Mouse (Mus musculus): ENCODE measurements at regions not wholly inside any gene's neighbourhood (a gene's known extent, or its start where the extent isn't known, plus 50 kb on each side); places are given as distances from the start of the nearest gene placed in this dataset.
A peak's percentile ranks its signal among the peaks of the same experiment; 100 is the strongest.

DNA sequence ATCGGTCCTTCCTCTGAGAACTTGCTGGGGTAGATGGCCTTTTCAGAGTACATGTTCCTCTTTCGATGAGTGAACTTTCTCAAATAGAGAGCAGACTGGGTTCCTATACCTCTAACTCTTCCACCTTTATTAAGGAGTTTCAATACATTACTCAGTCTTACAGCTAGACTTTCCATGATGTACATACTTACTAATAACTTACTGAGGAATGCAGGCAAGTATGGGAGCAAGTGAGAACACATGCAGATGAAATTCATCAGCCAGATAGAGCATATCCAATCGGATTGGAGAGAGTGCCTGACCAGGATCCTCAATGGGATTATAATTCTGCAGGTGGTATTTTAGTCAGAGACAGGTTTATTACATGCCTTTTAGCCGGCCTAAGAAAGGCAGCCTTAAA, 292.2 kb upstream of the Large1 start:
- DNase-seq (ENCODE audit: low spot score), result no peak

DNA sequence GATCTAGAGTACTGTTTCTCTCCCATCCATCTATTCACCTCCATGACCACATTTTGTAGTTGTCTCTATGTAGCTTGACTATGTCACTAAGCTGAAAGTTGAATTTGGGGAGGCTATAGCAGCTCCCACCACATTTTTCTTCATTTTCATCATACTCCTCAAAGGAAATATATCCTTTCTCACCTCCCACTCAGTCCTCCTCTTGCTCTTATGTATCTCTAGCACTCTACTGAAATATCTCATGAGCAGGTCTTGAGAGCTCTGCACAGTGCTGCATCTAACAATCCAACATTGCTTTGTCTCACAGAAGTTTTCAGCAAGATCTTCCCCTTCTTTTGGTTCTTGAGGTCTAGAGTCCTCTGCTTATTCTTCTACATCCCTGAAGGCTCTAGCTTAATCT, 273.5 kb upstream of the Large1 start:
- no peak for DNase-seq (ENCODE audit: low spot score)

DNA sequence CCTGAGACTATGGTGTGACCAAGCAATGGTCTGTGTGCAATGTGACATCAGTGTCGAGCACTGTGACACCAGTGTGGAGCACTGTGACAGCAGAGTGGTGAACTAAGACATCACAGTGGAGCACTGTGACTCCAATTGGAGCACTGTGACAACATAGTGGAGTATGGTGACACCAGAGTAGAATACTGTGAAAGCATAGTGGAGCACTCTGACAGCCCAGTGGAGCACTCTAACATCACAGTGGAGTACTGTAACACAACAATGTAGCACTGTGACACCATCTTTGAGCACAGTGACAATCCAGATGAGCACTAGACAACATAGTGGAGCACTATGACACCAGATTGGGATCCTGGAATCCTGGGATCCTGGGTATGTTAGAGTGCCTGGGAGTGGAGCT, 265.6 kb upstream of the Large1 start:
- DNase-seq (ENCODE audit: low spot score), result peak; percentile 1

DNA sequence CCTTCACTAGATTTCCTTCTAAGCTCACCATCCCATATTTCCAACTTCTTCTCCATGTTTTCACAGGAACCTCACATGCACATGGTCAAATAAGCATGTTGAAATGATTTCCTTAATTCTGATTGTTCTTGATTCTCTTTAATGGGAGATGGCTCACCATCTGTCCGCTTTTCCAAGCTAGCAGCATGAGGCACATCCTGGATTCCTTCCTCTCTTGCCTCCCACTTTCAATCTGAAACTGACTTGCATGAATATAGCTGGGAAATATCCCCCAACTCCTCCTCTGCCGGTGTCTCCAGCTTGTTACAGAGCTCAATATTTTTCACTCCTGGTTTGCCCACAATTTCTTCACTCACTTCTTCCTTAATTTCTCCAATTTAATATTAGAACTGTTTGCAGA, 261.3 kb upstream of the Large1 start:
- no peak for DNase-seq (ENCODE audit: low spot score)

DNA sequence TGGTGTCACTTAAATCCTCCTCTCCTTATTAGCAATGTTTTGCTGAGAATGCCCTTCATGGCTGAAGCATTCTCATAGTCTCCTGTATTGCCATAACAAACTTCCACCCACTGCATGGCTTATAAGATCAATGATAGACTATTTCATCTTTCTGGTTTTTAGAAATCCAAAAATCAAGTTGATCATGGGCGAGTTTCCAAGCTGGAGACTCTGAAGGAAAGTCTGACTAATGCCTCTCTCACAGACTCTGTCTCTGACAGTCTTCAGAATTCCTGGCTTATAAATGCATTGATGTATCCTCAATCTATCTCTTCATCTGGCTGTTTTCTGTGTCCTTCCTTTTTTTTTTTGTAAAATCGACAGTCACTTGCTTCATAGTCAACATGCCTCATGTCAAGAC, 260.8 kb upstream of the Large1 start:
- DNase-seq (ENCODE audit: low spot score), result no peak

DNA sequence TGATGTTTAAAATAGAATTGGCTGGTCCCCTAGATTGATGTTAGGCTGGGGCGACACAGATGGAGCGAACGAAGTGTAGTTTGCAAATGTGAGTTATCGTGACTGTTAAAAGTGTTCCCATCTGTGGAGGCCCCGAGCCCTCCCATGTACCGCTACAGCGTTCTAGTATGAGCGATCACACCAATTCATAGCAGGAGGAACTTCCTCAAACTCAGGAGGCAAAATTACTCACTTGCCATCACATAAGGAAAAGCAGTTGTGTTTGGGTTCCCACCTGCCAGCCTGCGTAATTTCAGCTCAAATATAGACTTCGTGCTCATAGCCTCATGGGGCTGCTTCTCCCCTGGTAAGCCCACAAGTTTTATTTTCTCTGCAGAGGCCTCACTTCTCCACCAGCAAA, 258.2 kb upstream of the Large1 start:
- DNase-seq (ENCODE audit: low spot score), result no peak

DNA sequence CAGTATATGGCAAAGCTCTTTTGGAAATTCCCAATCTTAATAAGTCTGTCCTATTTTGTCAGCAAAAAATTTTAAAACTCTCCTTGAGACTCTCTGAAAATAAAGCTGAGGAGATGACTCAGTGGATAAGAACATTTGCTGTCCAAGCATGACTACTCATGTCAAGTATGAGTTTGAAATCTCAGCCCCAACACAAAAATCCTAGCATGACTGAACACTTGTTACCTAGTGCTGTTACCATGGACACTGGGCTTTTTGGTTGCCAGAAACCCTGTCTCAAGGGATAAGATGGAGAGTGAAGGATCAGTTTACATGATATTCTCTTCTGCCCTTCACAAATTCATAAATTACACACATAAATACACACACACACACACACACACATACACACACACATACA, 217.3 kb upstream of the Large1 start:
- no peak for DNase-seq (ENCODE audit: low spot score)

DNA sequence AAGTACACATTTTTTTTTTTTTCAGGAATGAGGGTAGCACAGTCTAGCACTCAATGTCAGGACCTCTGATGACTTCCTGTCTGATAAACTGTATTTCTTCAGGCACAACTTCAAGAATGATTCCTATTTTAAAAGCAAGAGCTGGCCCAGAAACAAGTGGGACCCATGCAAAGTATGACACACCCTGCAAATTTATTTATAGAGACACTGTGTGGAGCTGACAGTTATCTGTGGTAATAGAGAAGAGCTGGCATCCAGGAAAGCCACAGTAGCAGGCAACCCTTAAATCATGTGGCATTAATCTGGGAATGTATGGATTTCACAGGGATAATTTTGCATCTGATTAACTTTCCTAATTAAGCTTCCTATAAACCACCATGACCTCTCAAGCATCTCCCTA, 216.6 kb upstream of the Large1 start:
- DNase-seq (ENCODE audit: low spot score), result no peak
